In genomic region chr7:138840594-138841021, GRCm38 (mm10) we compare ENCODE assay signal across 7 mouse cellular contexts. TPM values are rescaled to one million over a fixed set of nuclear protein-coding genes. Genes with fewer than 3 reads are reported as not detected.
A peak's percentile ranks its signal among the peaks of the same experiment; 100 is the strongest.
DNase-seq lines count a peak whose midpoint lies in the region; ATAC-seq and TF ChIP-seq lines count a peak whose summit lies in the region.

No protein-coding gene starts in this region.

- peak; percentile 60; the same call in 1 of the 2 replicates for ATAC-seq in frontal cortex, adult (ENCODE audit: low TSS enrichment)
- no peak for ATAC-seq in hindbrain, postnatal 0 days
- ATAC-seq in megakaryocyte-erythroid progenitor cell, adult 5-6 weeks (replicated peaks; ENCODE audit: low FRiP score, low TSS enrichment, poor library complexity, severe bottlenecking) = peak; percentile 53; the same call in 1 of the 2 replicates

- H3K27ac ChIP-seq in hindbrain, postnatal 0 days = no peak overlapping the region
- no peak overlapping the region for H3K27ac ChIP-seq in spleen, adult 2 months (ENCODE audit: insufficient read depth, low read length)

- H3K4me2 ChIP-seq in hindbrain, postnatal 0 days (ENCODE audit: low read depth, low read length) = no peak overlapping the region

- no peak overlapping the region for H3K4me3 ChIP-seq in hindbrain, postnatal 0 days (ENCODE audit: low read length)
- H3K4me3 ChIP-seq in spleen, adult 2 months (ENCODE audit: extremely low read depth, insufficient read depth, insufficient read length) = no peak overlapping the region

- peak; percentile 87 for DNase-seq in ZHBTc4 (ENCODE audit: low read depth, low spot score)
- peak; percentile 88 for DNase-seq in cerebellum, adult 9-10 months
- DNase-seq in hindbrain, postnatal 0 days (ENCODE audit: low spot score) = peak; percentile 92
- DNase-seq in left cerebral cortex, adult 11 months (ENCODE audit: low spot score) = peak; percentile 67
- peak in 1 of 2 experiments; percentile 52 for DNase-seq in spleen, adult 2 months (ENCODE audit: low read depth in 1 of 2, low spot score in 2 of 2)

- no peaks in the 10 kb centered on the region for H3K9me3 ChIP-seq in hindbrain, postnatal 0 days (ENCODE audit: low read length)

- 34% methylated on average over 4 of the region's 4 CpGs for WGBS in hindbrain, postnatal 0 days
- WGBS in spleen, adult 2 months = 69% methylated on average over 4 of the region's 4 CpGs

- no peak overlapping the region for H3K9ac ChIP-seq in hindbrain, postnatal 0 days (replicated peaks; ENCODE audit: low read length)

- TF ChIP-seq POLR2A in spleen, adult 2 months (IDR thresholded peaks at IDR 0.05; ENCODE audit: low read depth, low read length) = no peak

- TF ChIP-seq CTCF in hindbrain, postnatal 0 days (IDR thresholded peaks at IDR 0.05; ENCODE audit: low read depth) = peak; percentile 80
- peak; percentile 80; the same call in 1 of the 2 replicates for TF ChIP-seq CTCF in spleen, adult 2 months (IDR thresholded peaks at IDR 0.05; ENCODE audit: extremely low read depth, insufficient read depth, insufficient read length, insufficient replicate concordance)

- peaks cover 19% of the 10 kb centered on the region for H3K4me1 ChIP-seq in hindbrain, postnatal 0 days (ENCODE audit: insufficient read depth, low read length)
- H3K4me1 ChIP-seq in spleen, adult 2 months (ENCODE audit: control insufficient read depth, insufficient read depth, insufficient read length) = peaks cover 5% of the 10 kb centered on the region; the same call in 1 of the 2 replicates

- H3K27me3 ChIP-seq in hindbrain, postnatal 0 days (ENCODE audit: insufficient read depth, low read length) = no peaks in the 10 kb centered on the region
- H3K27me3 ChIP-seq in spleen, adult 2 months (ENCODE audit: control insufficient read depth, insufficient read depth, low read length) = no peaks in the 10 kb centered on the region

- H3K36me3 ChIP-seq in hindbrain, postnatal 0 days (ENCODE audit: insufficient read depth, low read length) = no peaks in the 10 kb centered on the region; the same call in 1 of the 2 replicates
- peaks cover 6% of the 10 kb centered on the region for H3K36me3 ChIP-seq in spleen, adult 2 months (ENCODE audit: control insufficient read depth, insufficient read depth, low read length)

RNA-seq across cellular contexts. Expression of gene Ppp2r2d, which starts 5.3 kb away (rescaled TPM):
- 67.0 and 70.8 TPM in 2 replicates for total RNA-seq in hindbrain, postnatal 0 days (2014; rRNA removed)
- polyA plus RNA-seq in hindbrain, postnatal 0 days (2015; fragmentation: Nextera tagmentation; extraction: Ambion mirVana) = 97.3 and 99.5 TPM in 2 replicates
- total RNA-seq in megakaryocyte-erythroid progenitor cell, adult 5-6 weeks (2014; fragmentation: Nextera tagmentation) = 35.9 and 38.2 TPM in 2 replicates
- 36.1 and 38.2 TPM in 2 replicates for total RNA-seq in megakaryocyte-erythroid progenitor cell, adult 5-6 weeks (2017)
- 11.3 and 11.9 TPM in 2 replicates for polyA plus RNA-seq in spleen, adult 2 months (2012; rRNA removed)

RNA-seq across cellular contexts. Expression of gene Mapk1ip1, which starts 5.5 kb away (rescaled TPM):
- 40.8 and 46.1 TPM in 2 replicates for total RNA-seq in hindbrain, postnatal 0 days (2014; rRNA removed)
- polyA plus RNA-seq in hindbrain, postnatal 0 days (2015; fragmentation: Nextera tagmentation; extraction: Ambion mirVana) = 30.6 and 32.4 TPM in 2 replicates
- 8.1 and 24.0 TPM in 2 replicates for total RNA-seq in megakaryocyte-erythroid progenitor cell, adult 5-6 weeks (2014; fragmentation: Nextera tagmentation)
- total RNA-seq in megakaryocyte-erythroid progenitor cell, adult 5-6 weeks (2017) = 0.33 and 5.4 TPM in 2 replicates
- 47.1 and 49.7 TPM in 2 replicates for polyA plus RNA-seq in spleen, adult 2 months (2012; rRNA removed)
